Mouse (Mus musculus) midbrain, embryonic 16.5 days (tissue): ENCODE results near the gene 4930524N10Rik. TPM values are rescaled to one million over a fixed set of nuclear protein-coding genes. Genes with fewer than 3 reads are reported as not detected.

Experiments used
- ATAC-seq: fragments of 200-750 bp; cut with Nextera tagmentation; 2 replicates; pipeline ENCODE4 v1.8.0; 2017; ENCODE audit warnings: moderate TSS enrichment
- H3K27ac ChIP-seq: fragments of 300-500 bp; sonication (generic); 2 replicates; pipeline ENCODE4 v1.5.1; 2014; ENCODE audit warnings: mild to moderate bottlenecking, low read length, mixed read lengths
- H3K27me3 ChIP-seq: fragments of 300-500 bp; sonication (generic); 2 replicates; pipeline ENCODE4 v1.6.1; 2014; ENCODE audit warnings: low read depth, low read length, mixed read lengths; ENCODE audit not compliant: control insufficient read depth, insufficient read depth
- H3K36me3 ChIP-seq: fragments of 300-500 bp; sonication (generic); 2 replicates; pipeline ENCODE4 v1.6.1; 2014; ENCODE audit warnings: mild to moderate bottlenecking, low read length, moderate library complexity, mixed read lengths; ENCODE audit not compliant: control insufficient read depth, insufficient read depth
- H3K4me1 ChIP-seq: fragments of 300-500 bp; sonication (generic); 2 replicates; pipeline ENCODE4 v1.6.1; 2014; ENCODE audit warnings: mild to moderate bottlenecking, low read length, mixed read lengths; ENCODE audit not compliant: control insufficient read depth, insufficient read depth
- H3K4me2 ChIP-seq: fragments of 300-500 bp; sonication (generic); 2 replicates; pipeline ENCODE4 v1.6.1; 2014; ENCODE audit warnings: mild to moderate bottlenecking, low read length, mixed read lengths
- H3K4me3 ChIP-seq: fragments of 300-500 bp; sonication (generic); 2 replicates; pipeline ENCODE4 v1.5.1; 2014; ENCODE audit warnings: low read depth, mild to moderate bottlenecking, low read length, moderate library complexity, mixed read lengths
- H3K9ac ChIP-seq: fragments of 300-500 bp; sonication (generic); 2 replicates; pipeline ENCODE4 v1.6.1; 2014; ENCODE audit warnings: low read depth, low read length, mixed read lengths
- H3K9me3 ChIP-seq: fragments of 300-500 bp; sonication (generic); replicated peaks from 2 replicates; pipeline ENCODE4 v1.6.1; 2014; ENCODE audit warnings: mild to moderate bottlenecking, low read length, mixed read lengths; ENCODE audit not compliant: control insufficient read depth, poor library complexity, severe bottlenecking
- WGBS: fragments of 180-500 bp; shearing (Covaris S2); extraction: QIAGEN DNeasy Blood & Tissue Kit; methylation state at CpG from one replicate; pipeline ENCODE4 v1.1.7; 2014; 5-methylcytosine and 5-hydroxymethylcytosine counted together
- polyA plus RNA-seq: library from polyadenylated mRNA; unstranded; fragments of >200 nt; fragmentation: Nextera tagmentation; extraction: Ambion mirVana; gene quantifications from 2 replicates; pipeline ENCODE4 v1.2.1, GENCODE M21; 2015

4930524N10Rik gene
- not detected in 2 replicates for polyA plus RNA-seq

GRCm38 (mm10) chrX:154343292-154343691 lies at the start of gene 4930524N10Rik:
TSS of gene 4930524N10Rik (minus strand) at chrX:154343392.
- Histone ChIP-seq H3K27me3 (no peaks in the 10 kb centered on the region), H3K27ac (no peak within 1 kb of the TSS), H3K4me2 (no peak within 1 kb of the TSS), H3K36me3 (no peaks in the 10 kb centered on the region), H3K9ac (no peak within 1 kb of the TSS), H3K9me3 (no peaks in the 10 kb centered on the region), H3K4me3 (no peak within 1 kb of the TSS), H3K4me1 (no peaks in the 10 kb centered on the region)
- WGBS: 23% methylated on average over 1 of the region's 1 CpGs
- ATAC-seq: no peak

GRCm38 (mm10) chrX:154350042-154350441 lies 6.8 kb upstream of the 4930524N10Rik start:
- 76% methylated on average over 3 of the region's 3 CpGs for WGBS
- Histone ChIP-seq H3K4me2 (no peak overlapping the region), H3K9ac (no peak overlapping the region), H3K4me3 (no peak overlapping the region), H3K36me3 (no peaks in the 10 kb centered on the region), H3K4me1 (no peaks in the 10 kb centered on the region), H3K27me3 (no peaks in the 10 kb centered on the region), H3K9me3 (no peaks in the 10 kb centered on the region; the same call in 1 of the 2 replicates), H3K27ac (no peak overlapping the region)
- ATAC-seq: no peak

- Histone ChIP-seq H3K9ac (no peak overlapping the region), H3K27me3 (no peaks in the 10 kb centered on the region), H3K27ac (no peak overlapping the region), H3K4me1 (no peaks in the 10 kb centered on the region), H3K4me3 (no peak overlapping the region), H3K4me2 (no peak overlapping the region), H3K9me3 (no peaks in the 10 kb centered on the region; the same call in 1 of the 2 replicates), H3K36me3 (no peaks in the 10 kb centered on the region)
- WGBS: 88% methylated on average over 7 of the region's 7 CpGs
- ATAC-seq: no peak
Measured at GRCm38 (mm10) chrX:154349302-154350041, 6.3 kb upstream of the 4930524N10Rik start.

GRCm38 (mm10) chrX:154347933-154348332 lies 4.7 kb upstream of the 4930524N10Rik start:
- Histone ChIP-seq H3K4me3 (no peak overlapping the region), H3K4me2 (no peak overlapping the region), H3K27ac (no peak overlapping the region), H3K36me3 (no peaks in the 10 kb centered on the region), H3K4me1 (no peaks in the 10 kb centered on the region), H3K9ac (no peak overlapping the region), H3K27me3 (no peaks in the 10 kb centered on the region), H3K9me3 (no peaks in the 10 kb centered on the region; the same call in 1 of the 2 replicates)
- ATAC-seq: no peak
- WGBS: 77% methylated on average over 3 of the region's 3 CpGs

Other genes starting within 250 kb of the 4930524N10Rik start
- not detected in 2 replicates for gene Gm15140, start 222.7 kb downstream of the 4930524N10Rik start, polyA plus RNA-seq
- not detected in 2 replicates for gene Samt4, start 138.6 kb upstream of the 4930524N10Rik start, polyA plus RNA-seq
- gene Samt2, start 236.0 kb upstream of the 4930524N10Rik start, polyA plus RNA-seq: not detected in 2 replicates